8 mouse cellular contexts compared by ENCODE assay signal in genomic region chr11:88718050-88718765, GRCm38 (mm10). TPM values are rescaled to one million over a fixed set of nuclear protein-coding genes. Genes with fewer than 3 reads are reported as not detected.
DNase-seq lines count a peak whose midpoint lies in the region; ATAC-seq and TF ChIP-seq lines count a peak whose summit lies in the region.

Gene Msi2 (minus strand): TSS chr11:88718513.

- H3K4me2 ChIP-seq in embryonic facial prominence, embryonic 14.5 days (ENCODE audit: low read depth, low read length) = peak within 1 kb of the TSS; percentile 86
- H3K4me2 ChIP-seq in limb, embryonic 15.5 days = peak within 1 kb of the TSS; percentile 88

- H3K9ac ChIP-seq in embryonic facial prominence, embryonic 14.5 days (ENCODE audit: low read depth, low read length) = peak within 1 kb of the TSS; percentile 99
- peak within 1 kb of the TSS; percentile 95 for H3K9ac ChIP-seq in heart, adult 2 months (ENCODE audit: low read depth, low read length)
- H3K9ac ChIP-seq in limb, embryonic 15.5 days = peak within 1 kb of the TSS; percentile 98

- no peak for TF ChIP-seq CTCF in heart, adult 2 months (IDR thresholded peaks at IDR 0.05)

- H3K27me3 ChIP-seq in embryonic facial prominence, embryonic 14.5 days (replicated peaks; ENCODE audit: control insufficient read depth, insufficient read depth, low read length) = no peaks in the 10 kb centered on the region
- no peaks in the 10 kb centered on the region for H3K27me3 ChIP-seq in heart, adult 2 months (ENCODE audit: control insufficient read depth, insufficient read depth, low read length)
- H3K27me3 ChIP-seq in limb, embryonic 15.5 days = no peaks in the 10 kb centered on the region

- peak within 1 kb of the TSS; percentile 92 for H3K27ac ChIP-seq in embryonic facial prominence, embryonic 14.5 days (replicated peaks; ENCODE audit: low read depth, low read length)
- H3K27ac ChIP-seq in heart, adult 2 months = peak within 1 kb of the TSS; percentile 98
- H3K27ac ChIP-seq in limb, embryonic 15.5 days = peak within 1 kb of the TSS; percentile 92

- H3K36me3 ChIP-seq in embryonic facial prominence, embryonic 14.5 days (ENCODE audit: control insufficient read depth, insufficient read depth, low read length) = no peaks in the 10 kb centered on the region
- peaks cover 5% of the 10 kb centered on the region for H3K36me3 ChIP-seq in heart, adult 2 months (ENCODE audit: control insufficient read depth, insufficient read depth, low read length)
- H3K36me3 ChIP-seq in limb, embryonic 15.5 days = no peaks in the 10 kb centered on the region

- peak; percentile 87 for ATAC-seq in embryonic facial prominence, embryonic 14.5 days (ENCODE audit: low read depth)
- peak; percentile 83 for ATAC-seq in limb, embryonic 15.5 days (ENCODE audit: insufficient number of reproducible peaks, low FRiP score, low TSS enrichment, low read depth)

- H3K79me2 ChIP-seq in heart, adult 2 months (replicated peaks; ENCODE audit: control insufficient read depth, insufficient read depth, low read length) = no peaks in the 10 kb centered on the region

- peak; percentile 87 for DNase-seq in 3T3-L1 (ENCODE audit: low read depth, low spot score)
- DNase-seq in adrenal gland, postnatal 4 days (ENCODE audit: low spot score in 2 of 2) = peak; percentile 72 to 79
- peak; percentile 98 for DNase-seq in embryonic facial prominence, embryonic 14.5 days (ENCODE audit: low spot score)
- DNase-seq in heart, adult 2 months = peak; percentile 93 to 94
- DNase-seq in kidney, adult 9 months = peak; percentile 90
- DNase-seq in monocyte, adult 2 months (ENCODE audit: low read depth in 1 of 2, low spot score in 2 of 2) = peak; percentile 18 to 77
- DNase-seq in spleen, postnatal 36 days (ENCODE audit: low spot score in 2 of 2) = peak; percentile 90 to 93

- H3K4me1 ChIP-seq in embryonic facial prominence, embryonic 14.5 days (ENCODE audit: control insufficient read depth, insufficient read depth, low read length) = peaks cover 14% of the 10 kb centered on the region
- peaks cover 1% of the 10 kb centered on the region; the same call in 1 of the 2 replicates for H3K4me1 ChIP-seq in heart, adult 2 months (ENCODE audit: control insufficient read depth, insufficient read depth, low read length)
- H3K4me1 ChIP-seq in limb, embryonic 15.5 days = peaks cover 32% of the 10 kb centered on the region

- 0% methylated on average over 4 of the region's 84 CpGs for WGBS in embryonic facial prominence, embryonic 14.5 days
- under 1% methylated on average over 35 of the region's 84 CpGs for WGBS in heart, adult 2 months
- under 1% methylated on average over 55 of the region's 84 CpGs for WGBS in limb, embryonic 15.5 days

- peak within 1 kb of the TSS; percentile 90 for H3K4me3 ChIP-seq in embryonic facial prominence, embryonic 14.5 days (ENCODE audit: low read depth, low read length)
- peak within 1 kb of the TSS; percentile 90 for H3K4me3 ChIP-seq in heart, adult 2 months
- peak within 1 kb of the TSS; percentile 93 for H3K4me3 ChIP-seq in limb, embryonic 15.5 days

- intact Hi-C loops in heart, adult 2 months (cut with DNase I) = loop anchor here (1.0 to 5.0 kb wide), 3 partner anchors 44 to 161 kb away; no protein-coding TSS in a partner anchor

- no peaks in the 10 kb centered on the region for H3K9me3 ChIP-seq in embryonic facial prominence, embryonic 14.5 days (ENCODE audit: control insufficient read depth, low read length)
- H3K9me3 ChIP-seq in limb, embryonic 15.5 days = no peaks in the 10 kb centered on the region

- 0 out of 2 replicates have a peak, but pooled peaks have one; percentile 46 for TF ChIP-seq EP300 in heart, adult 2 months (IDR thresholded peaks at IDR 0.05; ENCODE audit: insufficient read depth, low read depth, low read length)

- TF ChIP-seq POLR2A in heart, adult 2 months (IDR thresholded peaks at IDR 0.05; ENCODE audit: insufficient read depth, low read depth, low read length) = no peak

RNA-seq across cellular contexts. Expression of gene Msi2, which starts in this region (rescaled TPM):
- total RNA-seq in adrenal gland, postnatal 4 days (2021) = 100 to 1,000 TPM; 200 to 212 TPM
- 15.2 and 15.9 TPM in 2 replicates for polyA plus RNA-seq in embryonic facial prominence, embryonic 14.5 days (2014; fragmentation: Nextera tagmentation; extraction: Ambion mirVana)
- total RNA-seq in heart, adult 2 months (2021) = 100 to 1,000 TPM; 176 to 208 TPM
- 42.5 and 65.9 TPM in 2 replicates for polyA plus RNA-seq in heart, adult 2 months (2012; rRNA removed)
- 12.0 and 13.1 TPM in 2 replicates for polyA plus RNA-seq in limb, embryonic 15.5 days (2015; fragmentation: Nextera tagmentation; extraction: Ambion mirVana)

Comparison
In these comparisons a context has a peak if more than half of its experiments do, and no peak if none do; other contexts are left out.
1. Peak in every context shown above with its lines: DNase-seq, ATAC-seq, H3K4me3 ChIP-seq and H3K27ac ChIP-seq.
2. DNase-seq: peak in every context shown above with its lines; median percentile 98 in embryonic facial prominence, embryonic 14.5 days; 94 in heart, adult 2 months; 92 in spleen, postnatal 36 days; 90 in kidney, adult 9 months; 87 in 3T3-L1; 76 in adrenal gland, postnatal 4 days; 48 in monocyte, adult 2 months.